Mouse (Mus musculus) midbrain, postnatal 0 days (tissue): ENCODE data around the gene Tmem86a. TPM values are rescaled to one million over a fixed set of nuclear protein-coding genes. Genes with fewer than 3 reads are reported as not detected.

ENCODE experiments used
- ATAC-seq: fragments of 200-750 bp; cut with Nextera tagmentation; 2 replicates; pipeline ENCODE4 v1.8.0; 2017; ENCODE audit warnings: moderate number of reproducible peaks, mild to moderate bottlenecking, moderate TSS enrichment, moderate library complexity; ENCODE audit not compliant: low FRiP score
- DNase-seq: peaks from one replicate; pipeline ENCODE4 v3.0.0-alpha.2; 2015; ENCODE audit warnings: low spot score
- H3K27ac ChIP-seq: fragments of 300-500 bp; sonication (generic); 2 replicates; pipeline ENCODE4 v1.5.1; 2014; ENCODE audit warnings: low read depth, mild to moderate bottlenecking, low read length, mixed read lengths
- H3K27me3 ChIP-seq: fragments of 300-500 bp; sonication (generic); 2 replicates; pipeline ENCODE4 v1.6.1; 2014; ENCODE audit warnings: low read length, control low read depth, mixed read lengths; ENCODE audit not compliant: insufficient read depth
- H3K36me3 ChIP-seq: fragments of 300-500 bp; sonication (generic); 2 replicates; pipeline ENCODE4 v1.6.1; 2014; ENCODE audit warnings: low read length, control low read depth, mixed read lengths; ENCODE audit not compliant: insufficient read depth
- H3K4me1 ChIP-seq: fragments of 300-500 bp; sonication (generic); 2 replicates; pipeline ENCODE4 v1.6.1; 2014; ENCODE audit warnings: mild to moderate bottlenecking, control low read depth, antibody characterized with exemption, low read length, mixed read lengths; ENCODE audit not compliant: insufficient read depth
- H3K4me2 ChIP-seq: fragments of 300-500 bp; sonication (generic); 2 replicates; pipeline ENCODE4 v1.6.1; 2014; ENCODE audit warnings: low read depth, mild to moderate bottlenecking, low read length, mixed read lengths; ENCODE audit not compliant: poor library complexity, severe bottlenecking
- H3K4me3 ChIP-seq: fragments of 300-500 bp; sonication (generic); 2 replicates; pipeline ENCODE4 v1.5.1; 2014; ENCODE audit warnings: low read depth, mild to moderate bottlenecking, low read length, moderate library complexity
- H3K9ac ChIP-seq: fragments of 300-500 bp; sonication (generic); replicated peaks from 2 replicates; pipeline ENCODE4 v1.6.1; 2014; ENCODE audit warnings: mild to moderate bottlenecking, low read length, moderate library complexity, mixed read lengths; ENCODE audit not compliant: poor library complexity, severe bottlenecking
- H3K9me3 ChIP-seq: fragments of 300-500 bp; sonication (generic); 2 replicates; pipeline ENCODE4 v1.6.1; 2016; ENCODE audit warnings: low read length, control low read depth
- CTCF ChIP-seq: IDR thresholded peaks from 2 replicates; pipeline ENCODE4 v1.5.1; 2016; ENCODE audit warnings: antibody characterized with exemption, mild to moderate bottlenecking
- WGBS: fragments of 180-500 bp; shearing (Covaris S2); extraction: QIAGEN DNeasy Blood & Tissue Kit; methylation state at CpG from one replicate; pipeline ENCODE4 v1.1.7; 2014; 5-methylcytosine and 5-hydroxymethylcytosine counted together
- polyA plus RNA-seq: library from polyadenylated mRNA; unstranded; fragments of >200 nt; fragmentation: Nextera tagmentation; extraction: Ambion mirVana; gene quantifications from 2 replicates; pipeline ENCODE4 v1.2.1, GENCODE M21; 2015
- total RNA-seq: library from RNA; depleted of rRNA; stranded (reverse); fragments of >200 nt; gene quantifications from 2 replicates; pipeline ENCODE4 v1.2.3, GENCODE M21; 2014

The Tmem86a gene
- total and polyA plus RNA-seq, 2 experiments from 2014 or later, result 16.0 to 29.0 TPM

DNA sequence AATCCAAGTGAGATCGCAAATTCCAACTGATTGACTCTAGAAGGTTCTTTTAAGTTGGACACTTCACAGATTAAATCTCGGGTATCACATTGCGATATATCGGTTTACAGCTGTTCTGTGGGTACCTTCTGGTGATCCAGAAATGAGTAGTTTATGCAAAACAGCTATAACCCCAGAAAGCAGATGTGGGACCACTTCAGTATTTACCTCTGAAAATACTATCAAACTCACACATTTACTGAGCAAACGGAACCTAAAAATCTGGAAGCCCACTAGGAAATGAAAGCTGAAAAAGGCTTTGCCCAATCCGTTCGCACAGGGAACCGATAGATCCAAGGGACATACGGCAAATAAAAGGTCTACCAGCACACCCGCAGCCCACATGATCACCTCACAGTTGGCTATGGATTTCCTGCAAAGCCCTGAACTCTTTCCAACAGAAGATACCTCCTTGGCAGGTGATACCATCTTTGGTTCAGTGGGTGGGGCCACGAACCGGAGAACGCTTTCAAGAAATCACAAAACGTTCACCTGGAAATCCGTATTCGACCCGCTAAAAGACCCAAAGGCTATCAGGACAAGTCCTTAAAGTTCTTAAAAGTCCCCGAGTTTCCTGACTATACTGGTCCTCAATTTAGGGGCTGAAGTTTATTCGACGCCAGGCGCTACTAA, 43.2 kb upstream of the Tmem86a start:
- peak overlapping the region; percentile 84 for H3K27ac ChIP-seq
- WGBS, result 19% methylated on average over 21 of the region's 21 CpGs
- H3K9me3 ChIP-seq, result no peaks in the 10 kb centered on the region
- H3K36me3 ChIP-seq, result no peaks in the 10 kb centered on the region
- TF ChIP-seq CTCF, result no peak
- ATAC-seq, result no peak
- no peaks in the 10 kb centered on the region for H3K27me3 ChIP-seq
- peak overlapping the region; percentile 68 for H3K9ac ChIP-seq
- peak overlapping the region; percentile 69 for H3K4me3 ChIP-seq
- DNase-seq, result no peak
- peaks cover 7% of the 10 kb centered on the region for H3K4me1 ChIP-seq
- H3K4me2 ChIP-seq, result peak overlapping the region; percentile 73

DNA sequence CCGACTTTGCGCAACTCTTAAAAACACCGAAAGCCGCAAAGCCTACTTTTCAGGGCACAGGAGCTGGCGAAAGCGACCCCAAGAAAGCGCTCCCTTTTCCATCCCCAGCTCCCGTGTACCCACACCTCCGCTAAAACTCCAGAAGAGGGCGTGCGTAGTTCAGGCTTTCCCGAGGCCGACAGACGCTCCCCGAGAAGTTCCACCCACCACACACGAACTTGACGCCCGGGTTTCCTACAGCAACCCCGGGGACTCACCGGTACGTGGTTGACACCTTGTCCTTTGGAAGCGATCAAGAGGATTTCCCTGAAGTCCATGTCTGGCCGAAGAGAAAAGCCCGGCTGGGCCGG, 42.6 kb upstream of the Tmem86a start:
- Histone ChIP-seq H3K4me1 (peaks cover 7% of the 10 kb centered on the region), H3K4me3 (peak overlapping the region; percentile 69), H3K27ac (peak overlapping the region; percentile 84), H3K4me2 (peak overlapping the region; percentile 73), H3K36me3 (no peaks in the 10 kb centered on the region), H3K27me3 (no peaks in the 10 kb centered on the region), H3K9me3 (no peaks in the 10 kb centered on the region), H3K9ac (peak overlapping the region; percentile 68)
- peak; percentile 76 for ATAC-seq
- DNase-seq, result peak; percentile 81
- WGBS, result under 1% methylated on average over 25 of the region's 25 CpGs
- TF ChIP-seq CTCF, result peak; percentile 63

DNA sequence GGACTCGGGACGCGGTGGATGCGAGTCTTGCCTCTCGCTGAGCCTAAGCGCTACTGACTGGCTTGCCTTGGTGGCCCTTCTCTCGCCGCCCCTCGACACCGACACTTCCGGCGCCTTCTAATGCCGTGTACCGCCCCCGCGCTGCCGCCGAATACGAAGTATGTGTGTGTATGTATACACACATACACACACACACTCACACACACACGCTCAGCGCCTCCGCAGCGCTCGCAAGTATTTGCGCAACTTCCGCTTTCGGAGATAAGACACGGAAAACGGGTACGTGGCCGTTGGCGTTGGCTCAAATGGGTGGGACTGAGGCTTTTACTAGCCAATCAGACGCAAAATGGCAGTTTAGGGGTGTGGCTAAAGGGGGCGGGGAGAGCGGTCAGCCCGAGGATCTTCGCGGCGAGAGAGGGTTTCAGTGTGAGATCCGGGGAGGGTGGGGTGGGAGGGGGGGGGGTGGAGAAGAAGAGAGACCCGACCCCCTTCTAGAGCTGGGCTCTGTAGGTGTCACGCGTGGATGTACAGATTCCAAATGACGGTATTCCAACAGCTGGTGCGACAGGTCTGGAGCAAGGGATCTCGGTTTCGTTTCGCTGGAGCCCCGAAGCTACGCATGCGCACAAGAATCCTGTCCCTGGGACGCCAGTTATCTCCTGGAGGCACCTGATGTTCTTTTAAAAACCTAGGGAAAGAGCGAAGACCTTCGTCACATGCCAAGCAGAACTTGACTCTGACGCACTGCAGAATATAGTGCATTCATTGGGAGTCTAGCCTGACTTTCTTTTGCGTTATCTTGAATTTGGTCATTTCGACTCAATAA, 42.0 kb upstream of the Tmem86a start, which contains the start of gene Spty2d1:
Gene Spty2d1, minus strand, starts transcription at position 244 of the 826 bp plus-strand sequence.
- H3K4me3 ChIP-seq, result peak within 1 kb of the TSS; percentile 69
- H3K4me2 ChIP-seq, result peak within 1 kb of the TSS; percentile 73
- peak; percentile 100 for DNase-seq
- peak within 1 kb of the TSS; percentile 68 for H3K9ac ChIP-seq
- H3K4me1 ChIP-seq, result peaks cover 6% of the 10 kb centered on the region
- no peak for TF ChIP-seq CTCF
- no peaks in the 10 kb centered on the region for H3K27me3 ChIP-seq
- WGBS, result 1% methylated on average over 57 of the region's 57 CpGs
- no peaks in the 10 kb centered on the region for H3K9me3 ChIP-seq
- no peaks in the 10 kb centered on the region for H3K36me3 ChIP-seq
- peak within 1 kb of the TSS; percentile 84 for H3K27ac ChIP-seq
- peak; percentile 97 for ATAC-seq

DNA sequence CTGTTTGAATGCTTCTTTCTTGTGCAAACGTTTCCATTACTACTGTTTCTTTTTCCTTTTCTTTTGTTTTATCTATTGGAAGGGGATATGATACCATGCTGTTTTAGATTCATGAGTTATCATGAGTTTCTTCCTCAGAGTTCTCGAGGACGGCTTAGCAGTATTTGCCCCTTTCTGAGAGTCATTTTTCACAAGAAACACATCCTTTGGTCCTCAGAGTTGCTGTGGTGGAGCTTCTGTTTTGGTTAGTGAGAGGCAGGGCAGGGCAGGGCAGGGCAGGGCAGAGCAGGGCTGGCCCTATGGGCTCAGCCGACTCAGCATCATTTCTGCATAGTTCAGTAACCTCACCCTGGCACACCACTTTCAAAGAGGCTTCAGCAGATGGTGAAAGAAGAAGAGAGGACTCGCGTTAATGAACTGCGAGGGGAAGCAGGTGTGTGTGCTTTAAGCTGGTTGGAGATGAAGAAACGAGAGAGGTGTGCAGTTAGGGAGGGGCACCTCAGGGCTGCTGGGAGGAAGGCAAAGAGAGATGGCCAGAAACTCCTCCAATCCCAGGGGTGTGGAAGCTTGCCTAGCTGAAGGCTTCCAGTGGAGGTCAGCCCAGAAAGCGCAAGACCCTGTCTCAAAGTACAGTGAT, 37.2 kb upstream of the Tmem86a start:
- no peaks in the 10 kb centered on the region for H3K9me3 ChIP-seq
- no peak for ATAC-seq
- no peak for DNase-seq
- H3K9ac ChIP-seq, result no peak overlapping the region
- no peak overlapping the region for H3K27ac ChIP-seq
- TF ChIP-seq CTCF, result no peak
- WGBS, result 48% methylated on average over 9 of the region's 9 CpGs
- no peaks in the 10 kb centered on the region; the same call in none of the 2 replicates for H3K4me1 ChIP-seq
- no peak overlapping the region for H3K4me3 ChIP-seq
- no peaks in the 10 kb centered on the region for H3K27me3 ChIP-seq
- H3K4me2 ChIP-seq, result no peak overlapping the region
- no peaks in the 10 kb centered on the region for H3K36me3 ChIP-seq

DNA sequence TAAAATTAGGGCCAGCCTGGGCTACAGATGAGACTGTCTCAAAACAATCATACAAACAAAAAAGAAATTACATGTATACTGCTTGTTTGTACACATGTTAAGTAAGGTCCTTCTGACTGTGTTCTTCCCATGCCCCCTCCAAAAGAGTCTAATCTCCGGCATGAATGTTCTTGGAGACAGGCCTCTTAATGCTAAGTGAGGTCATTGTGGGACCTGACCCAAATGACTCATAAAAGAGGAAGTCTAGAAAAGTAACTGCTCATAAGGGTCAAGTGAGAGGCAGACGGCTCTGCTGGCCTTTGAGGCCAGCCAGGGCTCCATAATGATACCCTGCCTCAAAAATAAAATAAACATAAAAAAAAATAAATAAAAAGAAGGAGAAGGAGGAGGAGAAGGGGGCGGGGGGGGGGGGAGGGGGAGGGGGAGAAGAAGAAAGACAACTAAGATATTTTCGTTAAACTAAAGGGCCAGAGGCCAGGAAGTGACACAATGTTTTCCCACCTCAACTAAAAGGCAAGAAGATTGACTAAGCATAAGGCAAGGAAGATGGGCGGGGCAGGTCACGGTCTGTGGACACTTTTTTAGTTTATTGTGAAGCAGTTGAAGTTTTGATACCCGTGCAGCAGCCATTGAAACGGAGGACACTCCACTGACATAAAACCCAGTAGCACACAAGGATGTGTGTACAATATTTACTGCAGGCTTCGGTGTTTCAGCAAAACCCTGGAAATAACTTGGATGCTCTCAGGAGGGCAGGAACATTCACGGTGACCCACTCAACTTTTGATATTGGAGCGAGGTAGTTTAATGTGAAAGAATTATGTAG, 35.6 kb upstream of the Tmem86a start:
- Histone ChIP-seq H3K36me3 (no peaks in the 10 kb centered on the region), H3K27me3 (no peaks in the 10 kb centered on the region), H3K9me3 (no peaks in the 10 kb centered on the region), H3K4me1 (no peaks in the 10 kb centered on the region; the same call in 1 of the 2 replicates), H3K4me2 (no peak overlapping the region), H3K27ac (no peak overlapping the region), H3K9ac (no peak overlapping the region), H3K4me3 (no peak overlapping the region)
- ATAC-seq (no peak), DNase-seq (no peak)
- no peak for TF ChIP-seq CTCF
- 47% methylated on average over 10 of the region's 11 CpGs for WGBS
